Mouse (Mus musculus): ENCODE data around the gene Actn2.

Gene Actn2

GRCm38 (mm10) chr13:12340183-12340975 is at the start of gene Actn2:
TSS of gene Actn2 (minus strand) at chr13:12340760.
- CTCF ChIA-PET = no interaction called here

- CTCF ChIA-PET = no interaction called here
Measured at GRCm38 (mm10) chr13:12386286-12386685, 45.7 kb upstream of the Actn2 start.

- CTCF ChIA-PET = no interaction called here
Measured at GRCm38 (mm10) chr13:12384796-12385195, 44.2 kb upstream of the Actn2 start.

- CTCF ChIA-PET = no interaction called here
Measured at GRCm38 (mm10) chr13:12376778-12377177, 36.2 kb upstream of the Actn2 start.

GRCm38 (mm10) chr13:12372755-12373154 is 32.2 kb upstream of the Actn2 start:
- CTCF ChIA-PET = interaction anchor here (0.6 kb wide), 1 partner anchor 23 kb away, joined by 16 read pairs; no protein-coding TSS in a partner anchor

- CTCF ChIA-PET = no interaction called here
Measured at GRCm38 (mm10) chr13:12369930-12370329, 29.4 kb upstream of the Actn2 start.

- CTCF ChIA-PET = no interaction called here
Measured at GRCm38 (mm10) chr13:12369041-12369621, 28.6 kb upstream of the Actn2 start.

- CTCF ChIA-PET = no interaction called here
Measured at GRCm38 (mm10) chr13:12361486-12361885, 20.9 kb upstream of the Actn2 start.

GRCm38 (mm10) chr13:12357554-12357953 is 17.0 kb upstream of the Actn2 start:
- CTCF ChIA-PET = interaction anchor here (0.8 kb wide), 1 partner anchor 266 kb away, joined by 12 read pairs; no protein-coding TSS in a partner anchor

- CTCF ChIA-PET = no interaction called here
Measured at GRCm38 (mm10) chr13:12356184-12356583, 15.6 kb upstream of the Actn2 start.

GRCm38 (mm10) chr13:12349197-12349824 is 8.8 kb upstream of the Actn2 start:
- CTCF ChIA-PET = no interaction called here

- CTCF ChIA-PET = no interaction called here
Measured at GRCm38 (mm10) chr13:12346837-12347236, 6.3 kb upstream of the Actn2 start.

- CTCF ChIA-PET = no interaction called here
Measured at GRCm38 (mm10) chr13:12341447-12341846, 887 bp upstream of the Actn2 start.

GRCm38 (mm10) chr13:12339446-12339845 is 1.1 kb downstream of the Actn2 start:
- CTCF ChIA-PET = no interaction called here

- CTCF ChIA-PET = no interaction called here
Measured at GRCm38 (mm10) chr13:12337752-12338151, 2.8 kb downstream of the Actn2 start.

- CTCF ChIA-PET = interaction anchor here (0.7 kb wide), 2 partner anchors 11 to 168 kb away, joined by 9 to 20 read pairs; no protein-coding TSS in a partner anchor
Measured at GRCm38 (mm10) chr13:12334016-12334415, 6.5 kb downstream of the Actn2 start.

GRCm38 (mm10) chr13:12331528-12331927 is 9.0 kb downstream of the Actn2 start:
- CTCF ChIA-PET = no interaction called here

- CTCF ChIA-PET = no interaction called here
Measured at GRCm38 (mm10) chr13:12328392-12328791, 12.2 kb downstream of the Actn2 start.

GRCm38 (mm10) chr13:12327577-12327976 is 13.0 kb downstream of the Actn2 start:
- CTCF ChIA-PET = no interaction called here

GRCm38 (mm10) chr13:12323076-12323625 is 17.4 kb downstream of the Actn2 start:
- CTCF ChIA-PET = no interaction called here

- CTCF ChIA-PET = no interaction called here
Measured at GRCm38 (mm10) chr13:12320148-12320547, 20.4 kb downstream of the Actn2 start.

- CTCF ChIA-PET = no interaction called here
Measured at GRCm38 (mm10) chr13:12318017-12318416, 22.5 kb downstream of the Actn2 start.
